Mouse (Mus musculus) embryonic facial prominence, embryonic 13.5 days (tissue): ENCODE data around the gene Pou3f1. TPM values are rescaled to one million over a fixed set of nuclear protein-coding genes. Genes with fewer than 3 reads are reported as not detected.

ENCODE experiments used
- ATAC-seq: fragments of 200-750 bp; cut with Nextera tagmentation; 2 replicates; pipeline ENCODE4 v1.8.0; 2017; ENCODE audit warnings: low read depth; ENCODE audit not compliant: insufficient number of reproducible peaks, insufficient read depth, low FRiP score, low TSS enrichment
- H3K27ac ChIP-seq: fragments of 300-500 bp; sonication (generic); 2 replicates; pipeline ENCODE4 v1.5.1; 2015; ENCODE audit warnings: moderate library complexity, mild to moderate bottlenecking, inconsistent platforms
- H3K27me3 ChIP-seq: fragments of 300-500 bp; sonication (generic); 2 replicates; pipeline ENCODE4 v1.6.1; 2015; ENCODE audit warnings: mild to moderate bottlenecking, inconsistent platforms
- H3K36me3 ChIP-seq: fragments of 300-500 bp; sonication (generic); 2 replicates; pipeline ENCODE4 v1.6.1; 2015; ENCODE audit warnings: mild to moderate bottlenecking, inconsistent platforms
- H3K4me1 ChIP-seq: fragments of 300-500 bp; sonication (generic); 2 replicates; pipeline ENCODE4 v1.6.1; 2015; ENCODE audit warnings: inconsistent platforms
- H3K4me2 ChIP-seq: fragments of 300-500 bp; sonication (generic); 2 replicates; pipeline ENCODE4 v1.6.1; 2015; ENCODE audit warnings: moderate library complexity, mild to moderate bottlenecking, inconsistent platforms
- H3K4me3 ChIP-seq: fragments of 300-500 bp; sonication (generic); 2 replicates; pipeline ENCODE4 v1.5.1; 2015; ENCODE audit warnings: mild to moderate bottlenecking, inconsistent platforms
- H3K9ac ChIP-seq: fragments of 300-500 bp; sonication (generic); 2 replicates; pipeline ENCODE4 v1.6.1; 2015; ENCODE audit warnings: mild to moderate bottlenecking, inconsistent platforms
- H3K9me3 ChIP-seq: fragments of 300-500 bp; sonication (generic); 2 replicates; pipeline ENCODE4 v1.6.1; 2016; ENCODE audit warnings: inconsistent platforms
- WGBS: fragments of 180-500 bp; shearing (Covaris S2); methylation state at CpG from one replicate; pipeline ENCODE4 v1.1.7; 2015; ENCODE audit warnings: mixed read lengths; 5-methylcytosine and 5-hydroxymethylcytosine counted together
- polyA plus RNA-seq: library from polyadenylated mRNA; unstranded; fragments of >200 nt; fragmentation: Nextera tagmentation; extraction: Ambion mirVana; gene quantifications from 2 replicates; pipeline ENCODE4 v1.2.1, GENCODE M21; 2015

Gene Pou3f1
- polyA plus RNA-seq, 1 experiment from 2014 or later: 2.4 TPM

GRCm38 (mm10) chr4:124693135-124693894 is 36.7 kb downstream of the Pou3f1 start, which contains the start of gene Utp11:
Gene Utp11 (minus strand): TSS chr4:124693600.
- Histone ChIP-seq H3K4me2 (peak within 1 kb of the TSS; percentile 70), H3K27ac (peak within 1 kb of the TSS; percentile 56; the same call in 1 of the 2 replicates), H3K9me3 (no peaks in the 10 kb centered on the region), H3K4me1 (peaks cover 28% of the 10 kb centered on the region), H3K4me3 (peak within 1 kb of the TSS; percentile 83), H3K9ac (peak within 1 kb of the TSS; percentile 93), H3K36me3 (peaks cover under 1% of the 10 kb centered on the region; the same call in 1 of the 2 replicates), H3K27me3 (peaks cover 4% of the 10 kb centered on the region; the same call in 1 of the 2 replicates)
- under 1% methylated on average over 43 of the region's 43 CpGs for WGBS
- ATAC-seq: peak; percentile 83

DNA sequence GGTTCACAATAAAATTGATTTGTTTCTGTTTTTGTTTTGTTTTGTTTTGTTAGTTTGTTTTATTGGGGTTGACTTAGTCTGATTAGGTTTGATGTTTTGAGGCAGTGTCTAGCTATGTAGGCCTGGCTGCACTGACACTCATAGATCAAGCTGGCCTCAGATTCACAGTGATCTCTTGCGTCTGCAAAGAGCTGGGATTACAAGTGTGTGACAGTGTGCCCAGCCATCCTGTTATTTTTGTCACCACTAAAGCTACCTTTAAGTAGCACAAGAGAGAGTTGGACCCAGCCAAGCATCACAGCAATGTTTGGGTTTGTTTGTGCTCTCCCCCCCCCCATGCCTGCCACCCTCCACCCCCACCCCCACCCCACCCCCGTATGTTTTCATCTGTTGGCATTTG is 38.0 kb downstream of the Pou3f1 start:
- no peaks in the 10 kb centered on the region for H3K9me3 ChIP-seq
- H3K4me2 ChIP-seq: no peak overlapping the region
- peaks cover 4% of the 10 kb centered on the region; the same call in 1 of the 2 replicates for H3K27me3 ChIP-seq
- 78% methylated on average over 2 of the region's 2 CpGs for WGBS
- no peak overlapping the region for H3K9ac ChIP-seq
- H3K4me3 ChIP-seq: no peak overlapping the region
- no peak overlapping the region for H3K27ac ChIP-seq
- peaks cover 30% of the 10 kb centered on the region for H3K4me1 ChIP-seq
- ATAC-seq: no peak
- no peaks in the 10 kb centered on the region for H3K36me3 ChIP-seq

DNA sequence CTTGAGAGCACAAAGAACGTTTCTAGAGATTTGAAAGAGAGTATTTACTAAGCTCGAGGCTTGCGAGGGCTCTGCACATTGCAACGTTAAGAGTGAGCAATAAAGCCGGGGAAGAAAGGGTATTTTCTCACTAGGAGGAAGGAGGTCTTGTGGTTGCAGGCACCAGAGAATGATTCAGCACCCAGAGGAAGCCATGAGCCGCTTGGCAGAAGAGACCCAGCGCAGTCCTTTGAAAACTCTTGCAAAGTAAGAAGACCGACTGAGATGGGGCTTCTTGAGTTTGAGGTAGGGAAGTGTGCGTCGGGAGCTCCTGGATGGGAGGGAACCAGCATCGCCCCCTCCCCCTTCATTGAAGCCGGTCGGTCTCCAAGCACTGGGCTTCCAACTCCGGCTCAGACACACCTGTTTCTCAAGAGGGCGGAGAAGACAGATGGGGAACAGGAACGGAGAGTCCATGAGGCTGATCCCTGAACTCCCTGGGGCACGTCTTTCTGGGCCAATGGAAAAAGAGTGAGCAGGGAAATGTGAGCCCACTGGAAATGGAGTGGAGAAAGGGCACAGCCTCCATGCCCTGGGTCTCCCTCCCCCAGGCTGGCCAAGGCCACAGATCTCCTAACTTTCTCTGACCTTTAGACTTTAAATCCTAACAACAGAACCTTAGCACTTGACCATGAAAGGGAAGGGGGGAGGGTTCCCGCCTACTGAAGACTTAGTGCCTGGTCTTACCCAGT is 39.3 kb downstream of the Pou3f1 start:
- H3K9me3 ChIP-seq: no peaks in the 10 kb centered on the region
- H3K4me3 ChIP-seq: peak overlapping the region; percentile 0; the same call in 1 of the 2 replicates
- peak overlapping the region; percentile 37 for H3K4me2 ChIP-seq
- 0 out of 2 replicates have a peak overlapping the region, but pooled peaks have one; percentile 32 for H3K9ac ChIP-seq
- peaks cover 35% of the 10 kb centered on the region for H3K4me1 ChIP-seq
- 0 out of 2 replicates have a peak overlapping the region, but pooled peaks have one; percentile 33 for H3K27ac ChIP-seq
- H3K36me3 ChIP-seq: no peaks in the 10 kb centered on the region
- peaks cover 4% of the 10 kb centered on the region; the same call in 1 of the 2 replicates for H3K27me3 ChIP-seq
- no peak for ATAC-seq
- 11% methylated on average over 18 of the region's 18 CpGs for WGBS

- whole genome bisulfite sequencing: 6% methylated on average over 6 of the region's 6 CpGs
- Histone ChIP-seq H3K4me1 (peaks cover 44% of the 10 kb centered on the region), H3K4me3 (peak overlapping the region; percentile 88), H3K4me2 (peak overlapping the region; percentile 75), H3K9me3 (no peaks in the 10 kb centered on the region), H3K27ac (peak overlapping the region; percentile 97), H3K9ac (peak overlapping the region; percentile 97; the same call in 1 of the 2 replicates), H3K27me3 (peaks cover 4% of the 10 kb centered on the region; the same call in 1 of the 2 replicates), H3K36me3 (no peaks in the 10 kb centered on the region)
- no peak for ATAC-seq
Measured at GRCm38 (mm10) chr4:124699791-124700190, 43.2 kb downstream of the Pou3f1 start.

DNA sequence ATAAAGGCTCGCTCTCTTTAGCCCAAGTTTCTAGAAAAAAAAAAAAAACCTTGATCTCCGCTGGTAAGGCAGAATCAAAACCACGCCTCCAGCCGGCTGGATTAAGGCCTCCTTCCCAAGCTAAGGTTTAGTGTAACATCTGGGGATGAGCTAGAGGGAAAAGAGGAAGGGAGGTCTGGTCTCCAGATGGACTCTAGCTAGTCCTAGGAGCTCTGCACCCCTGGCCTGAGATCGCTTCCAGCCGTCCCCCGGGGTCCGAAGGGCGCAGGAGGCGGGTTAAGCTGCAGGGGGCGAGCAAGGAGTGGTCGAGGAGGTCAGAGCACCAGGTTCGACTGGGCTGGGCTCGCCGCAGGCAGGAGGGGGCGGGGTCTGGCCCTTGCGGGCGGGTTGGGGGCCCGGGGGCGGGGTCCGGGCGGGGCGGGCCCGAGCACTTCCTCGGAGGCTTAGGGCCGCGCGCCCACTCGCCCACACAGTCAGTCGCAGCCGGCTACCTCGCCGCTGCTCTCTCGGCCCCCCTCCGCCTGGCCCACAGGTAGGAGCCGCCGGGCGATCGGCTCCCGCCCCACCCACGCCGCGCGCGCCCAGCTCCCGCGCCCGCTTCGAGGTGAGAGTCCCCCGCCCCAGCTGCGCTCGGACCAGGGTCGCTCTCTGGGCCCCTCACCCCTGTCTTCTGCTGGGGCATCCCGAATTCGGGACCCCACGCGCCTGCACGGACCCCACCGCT is 43.8 kb downstream of the Pou3f1 start, which contains the start of gene Fhl3:
Fhl3 (plus strand) TSS at position 454 of the 724 bp plus-strand sequence.
- Histone ChIP-seq H3K4me2 (peak within 1 kb of the TSS; percentile 75), H3K27ac (peak within 1 kb of the TSS; percentile 97), H3K9me3 (no peaks in the 10 kb centered on the region), H3K27me3 (0 out of 2 replicates have a peak, but pooled peaks cover 4% of the 10 kb centered on the region), H3K4me3 (peak within 1 kb of the TSS; percentile 88), H3K4me1 (peaks cover 51% of the 10 kb centered on the region), H3K36me3 (no peaks in the 10 kb centered on the region; the same call in 1 of the 2 replicates), H3K9ac (peak within 1 kb of the TSS; percentile 97)
- ATAC-seq: peak; percentile 59
- WGBS: under 1% methylated on average over 46 of the region's 59 CpGs

DNA sequence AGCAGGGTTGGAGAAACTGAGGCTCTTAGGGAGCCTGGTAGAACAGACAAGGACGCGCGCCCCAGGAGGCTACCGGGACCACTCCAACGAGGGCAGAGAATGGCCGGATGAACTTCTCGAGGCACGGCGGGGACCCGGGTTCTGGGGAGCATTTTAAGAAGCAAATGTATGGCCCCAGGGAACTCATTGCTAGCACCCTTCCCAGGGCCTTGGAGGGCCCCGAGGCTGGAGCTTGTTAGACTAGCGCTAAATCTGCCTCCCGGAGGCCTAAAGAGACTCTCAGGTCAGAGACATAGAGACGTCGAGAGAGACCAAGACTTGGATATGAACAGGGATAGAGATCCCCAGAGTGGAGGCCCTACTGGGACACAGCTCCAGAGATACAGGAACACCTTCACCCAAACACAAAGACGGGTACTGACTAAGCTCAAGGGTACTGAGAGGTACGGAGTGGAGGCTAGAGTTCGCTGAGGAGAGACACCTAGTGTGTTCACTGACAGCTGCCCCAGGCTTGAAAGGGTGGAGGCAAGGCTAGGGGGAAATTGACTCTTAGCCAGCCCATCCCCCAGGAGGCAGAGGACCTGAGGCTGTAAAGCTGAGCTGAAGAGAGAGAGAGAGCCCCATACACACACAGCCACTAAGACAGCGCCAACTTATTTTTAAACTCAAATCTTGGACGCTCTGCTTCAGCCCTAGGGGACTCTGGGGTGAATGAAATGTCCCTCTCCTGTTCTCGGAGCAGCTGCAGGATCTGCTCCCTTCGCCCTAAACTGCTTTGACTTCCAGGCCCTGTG is 44.6 kb downstream of the Pou3f1 start:
- Histone ChIP-seq H3K9ac (peak overlapping the region; percentile 97), H3K4me1 (peaks cover 52% of the 10 kb centered on the region), H3K9me3 (no peaks in the 10 kb centered on the region), H3K27me3 (0 out of 2 replicates have a peak, but pooled peaks cover under 1% of the 10 kb centered on the region), H3K27ac (peak overlapping the region; percentile 97), H3K36me3 (peaks cover 8% of the 10 kb centered on the region), H3K4me2 (peak overlapping the region; percentile 75), H3K4me3 (peak overlapping the region; percentile 88)
- 2% methylated on average over 22 of the region's 22 CpGs for WGBS
- no peak for ATAC-seq

- peak overlapping the region; percentile 75 for H3K4me2 ChIP-seq
- H3K27me3 ChIP-seq: no peaks in the 10 kb centered on the region
- H3K4me1 ChIP-seq: peaks cover 52% of the 10 kb centered on the region
- no peaks in the 10 kb centered on the region for H3K9me3 ChIP-seq
- H3K9ac ChIP-seq: peak overlapping the region; percentile 97
- H3K36me3 ChIP-seq: peaks cover 13% of the 10 kb centered on the region
- peak overlapping the region; percentile 97 for H3K27ac ChIP-seq
- ATAC-seq: no peak
- peak overlapping the region; percentile 88 for H3K4me3 ChIP-seq
- WGBS: 20% methylated on average over 5 of the region's 5 CpGs
Measured at GRCm38 (mm10) chr4:124701916-124702315, 45.3 kb downstream of the Pou3f1 start.

GRCm38 (mm10) chr4:124703406-124703805 is 46.8 kb downstream of the Pou3f1 start:
- H3K9me3 ChIP-seq: no peaks in the 10 kb centered on the region
- H3K36me3 ChIP-seq: peaks cover 24% of the 10 kb centered on the region
- H3K4me2 ChIP-seq: peak overlapping the region; percentile 75
- H3K9ac ChIP-seq: peak overlapping the region; percentile 61; the same call in 1 of the 2 replicates
- H3K27ac ChIP-seq: peak overlapping the region; percentile 94
- H3K4me1 ChIP-seq: peaks cover 66% of the 10 kb centered on the region
- H3K4me3 ChIP-seq: peak overlapping the region; percentile 24
- 22% methylated on average over 2 of the region's 2 CpGs for WGBS
- no peak for ATAC-seq
- H3K27me3 ChIP-seq: no peaks in the 10 kb centered on the region

DNA sequence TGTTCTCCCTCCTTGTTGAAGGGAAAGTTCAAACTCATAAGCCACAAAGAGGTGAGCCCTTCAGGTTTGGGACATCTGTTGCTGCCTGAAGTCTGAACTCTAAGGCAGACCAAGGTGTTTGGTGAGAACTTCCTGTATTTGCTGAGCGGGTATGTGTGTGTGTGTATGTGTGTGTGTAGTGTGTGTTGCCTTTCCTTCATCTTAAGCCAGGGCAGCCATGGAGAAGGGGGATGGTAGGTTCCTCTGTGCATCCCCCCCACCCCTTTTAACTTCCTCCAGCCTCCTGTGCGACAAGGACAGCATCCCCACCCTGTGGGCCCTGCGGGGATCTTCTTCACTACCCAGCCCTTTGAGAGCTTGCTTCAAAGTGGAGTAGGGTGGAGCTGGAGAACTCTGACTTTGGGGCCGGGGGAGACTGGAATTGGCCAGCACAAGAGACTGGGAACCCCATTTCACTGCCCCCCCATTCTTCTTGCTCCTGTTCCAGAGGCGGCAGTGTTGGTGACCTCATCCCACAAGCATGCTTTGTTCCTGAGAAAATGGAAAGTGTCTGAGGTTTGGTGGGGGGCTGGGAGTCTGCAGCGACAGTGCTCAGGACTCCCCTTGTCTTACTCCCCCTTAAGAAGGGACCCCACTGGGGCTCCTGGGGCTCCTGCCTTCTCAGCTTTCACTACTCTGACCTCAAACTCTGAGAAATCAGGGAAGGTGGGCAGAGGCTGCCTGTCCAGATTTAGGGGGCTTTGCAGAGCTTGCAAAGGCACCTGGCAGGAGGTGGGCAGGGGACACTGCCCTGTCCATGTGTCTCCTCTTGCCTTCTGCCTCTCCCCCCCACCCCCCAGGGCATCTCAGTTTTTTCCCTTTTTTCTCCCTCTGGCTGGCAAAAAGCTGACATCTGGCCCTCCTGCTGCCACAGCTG is 47.5 kb downstream of the Pou3f1 start:
- Histone ChIP-seq H3K9ac (peak overlapping the region; percentile 61), H3K4me1 (peaks cover 72% of the 10 kb centered on the region), H3K27me3 (no peaks in the 10 kb centered on the region), H3K27ac (peak overlapping the region; percentile 94), H3K36me3 (peaks cover 24% of the 10 kb centered on the region), H3K4me2 (peak overlapping the region; percentile 75), H3K9me3 (no peaks in the 10 kb centered on the region), H3K4me3 (peak overlapping the region; percentile 24)
- WGBS: 0% methylated on average over 6 of the region's 6 CpGs
- no peak for ATAC-seq
